Mouse (Mus musculus): ENCODE results near the gene Zim1. TPM values are rescaled to one million over a fixed set of nuclear protein-coding genes. Genes with fewer than 3 reads are reported as not detected.

Gene Zim1
- 10 to 100 TPM; 13.6 to 18.2 TPM for total RNA-seq (2021)
- long read RNA-seq, experiment 1 = 0 reads
- long read RNA-seq, experiment 2, partial matches to known transcripts = 0 of 2 reads
- long read RNA-seq, experiment 2, other reads (novel, unspliced or antisense) = 2 of 2 reads

- DNase-seq = peak; percentile 85
These were observed at the start of gene Zim1 for GRCm38 (mm10) chr7:6696241-6697045. Gene Zim1 (minus strand): TSS chr7:6696450.

GRCm38 (mm10) chr7:6744281-6744904 lies 48.1 kb upstream of the Zim1 start:
- DNase-seq = no peak

- no peak for DNase-seq
These were observed 39.8 kb upstream of the Zim1 start for GRCm38 (mm10) chr7:6736060-6736459.

GRCm38 (mm10) chr7:6731930-6732329 lies 35.7 kb upstream of the Zim1 start:
- no peak for DNase-seq

- DNase-seq = no peak
These were observed 35.1 kb upstream of the Zim1 start for GRCm38 (mm10) chr7:6731373-6731772.

- no peak for DNase-seq
These were observed 34.6 kb upstream of the Zim1 start for GRCm38 (mm10) chr7:6730801-6731200.

GRCm38 (mm10) chr7:6730241-6730640 lies 34.0 kb upstream of the Zim1 start, which contains the start of the genes Peg3 and Usp29:
Gene Peg3 (minus strand): TSS chr7:6730431.
Gene Usp29 (plus strand): TSS chr7:6730578.
- DNase-seq = peak; percentile 83

GRCm38 (mm10) chr7:6729061-6729817 lies 33.0 kb upstream of the Zim1 start:
- peak; percentile 95 for DNase-seq

- DNase-seq = peak; percentile 94
These were observed 32.1 kb upstream of the Zim1 start for GRCm38 (mm10) chr7:6728263-6728931.

- DNase-seq = peak; percentile 85
These were observed 31.3 kb upstream of the Zim1 start for GRCm38 (mm10) chr7:6727351-6728121.

GRCm38 (mm10) chr7:6709396-6709795 lies 13.1 kb upstream of the Zim1 start:
- DNase-seq = no peak

GRCm38 (mm10) chr7:6708451-6709180 lies 12.4 kb upstream of the Zim1 start:
- no peak for DNase-seq

- no peak for DNase-seq
These were observed 11.3 kb upstream of the Zim1 start for GRCm38 (mm10) chr7:6707416-6708015.

GRCm38 (mm10) chr7:6699230-6699629 lies 3.0 kb upstream of the Zim1 start:
- DNase-seq = no peak

- DNase-seq = no peak
These were observed 10.7 kb downstream of the Zim1 start for GRCm38 (mm10) chr7:6685511-6685910.

- DNase-seq = no peak
These were observed 29.5 kb downstream of the Zim1 start for GRCm38 (mm10) chr7:6666726-6667125.

GRCm38 (mm10) chr7:6663430-6663829 lies 32.8 kb downstream of the Zim1 start:
- no peak for DNase-seq

- DNase-seq = no peak
These were observed 36.6 kb downstream of the Zim1 start for GRCm38 (mm10) chr7:6659605-6660004.

GRCm38 (mm10) chr7:6658606-6659005 lies 37.6 kb downstream of the Zim1 start:
- no peak for DNase-seq

- no peak for DNase-seq
These were observed 44.1 kb downstream of the Zim1 start for GRCm38 (mm10) chr7:6652151-6652550.
